In genomic region chr13:97566071-97566470, GRCm38 (mm10) we compare ENCODE assay signal across 10 mouse cellular contexts.
DNase-seq lines count a peak whose midpoint lies in the region; ATAC-seq and TF ChIP-seq lines count a peak whose summit lies in the region.
"Had no signal": no experiment of that assay in that cellular context is flagged by ENCODE, and none has a peak within 500 bp of the region (broad histone marks: within the 10 kb centered on the region; RNA-seq: fewer than 3 reads in every experiment).

No protein-coding gene starts in this region.

- H3K9me3 ChIP-seq in kidney, embryonic 14.5 days (ENCODE audit: control insufficient read depth, low read length) = no peaks in the 10 kb centered on the region
- H3K9me3 ChIP-seq in limb, embryonic 10.5 days (replicated peaks) = no peaks in the 10 kb centered on the region
- H3K9me3 ChIP-seq: liver, embryonic 15.5 days had no signal

- no peaks in the 10 kb centered on the region for H3K36me3 ChIP-seq in kidney, adult 2 months (ENCODE audit: control insufficient read depth, insufficient read depth, low read length)
- H3K36me3 ChIP-seq in kidney, embryonic 14.5 days (ENCODE audit: control insufficient read depth, insufficient read depth, low read length) = no peaks in the 10 kb centered on the region
- H3K36me3 ChIP-seq in limb, embryonic 10.5 days = no peaks in the 10 kb centered on the region
- H3K36me3 ChIP-seq: liver, embryonic 15.5 days had no signal

- H3K4me3 ChIP-seq in kidney, adult 2 months (ENCODE audit: insufficient read depth, low read depth, low read length) = no peak overlapping the region
- H3K4me3 ChIP-seq in kidney, embryonic 14.5 days (ENCODE audit: low read length) = no peak overlapping the region
- H3K4me3 ChIP-seq in limb, embryonic 10.5 days = no peak overlapping the region
- H3K4me3 ChIP-seq: liver, embryonic 15.5 days had no signal

- H3K27me3 ChIP-seq in kidney, adult 2 months (replicated peaks; ENCODE audit: control insufficient read depth, insufficient read depth, low read length) = no peaks in the 10 kb centered on the region
- no peaks in the 10 kb centered on the region for H3K27me3 ChIP-seq in kidney, embryonic 14.5 days (ENCODE audit: control insufficient read depth, insufficient read depth, low read length)
- H3K27me3 ChIP-seq in limb, embryonic 10.5 days (ENCODE audit: low read depth, poor library complexity, severe bottlenecking) = no peaks in the 10 kb centered on the region
- H3K27me3 ChIP-seq: liver, embryonic 15.5 days had no signal

- peak; percentile 23 for DNase-seq in kidney, adult 2 months
- peak; percentile 58 for DNase-seq in right cerebral cortex, adult 18-20 months
- DNase-seq in right cerebral cortex, postnatal 25 days = no peak
- peak; percentile 65 to 70 for DNase-seq in heart, postnatal 14 days
- peak; percentile 50 for DNase-seq in telencephalon, adult 2 months (ENCODE audit: low read depth, low spot score)
- DNase-seq in limb, embryonic 10.5 days (ENCODE audit: low spot score) = no peak
- DNase-seq: cerebellum, adult 9-10 months had no signal

- H3K4me1 ChIP-seq in kidney, adult 2 months (ENCODE audit: control insufficient read depth, insufficient read depth, low read length) = no peaks in the 10 kb centered on the region
- no peaks in the 10 kb centered on the region for H3K4me1 ChIP-seq in kidney, embryonic 14.5 days (ENCODE audit: control insufficient read depth, insufficient read depth, low read length)
- H3K4me1 ChIP-seq in limb, embryonic 10.5 days = peaks cover 23% of the 10 kb centered on the region
- H3K4me1 ChIP-seq: liver, embryonic 15.5 days had no signal

- ATAC-seq in kidney, embryonic 14.5 days (ENCODE audit: low FRiP score, low TSS enrichment) = no peak
- no peak for ATAC-seq in granulocyte monocyte progenitor cell, adult 5-6 weeks (replicated peaks; ENCODE audit: poor library complexity, severe bottlenecking)

- no peak overlapping the region for H3K4me2 ChIP-seq in kidney, embryonic 14.5 days (replicated peaks; ENCODE audit: low read depth, low read length)
- H3K4me2 ChIP-seq: liver, embryonic 15.5 days had no signal

- intact Hi-C loops in heart, postnatal 14 days (cut with DNase I) = no loop called here

- 65% methylated on average over 7 of the region's 7 CpGs for WGBS in kidney, adult 2 months
- WGBS in kidney, embryonic 14.5 days = 63% methylated on average over 7 of the region's 7 CpGs
- 68% methylated on average over 7 of the region's 7 CpGs for WGBS in limb, embryonic 10.5 days

- no peak for TF ChIP-seq CTCF in kidney, adult 2 months (conservative IDR thresholded peaks at IDR 0.05; ENCODE audit: insufficient read depth, insufficient read length, low read depth, low read length)

- no peak overlapping the region for H3K9ac ChIP-seq in kidney, embryonic 14.5 days (ENCODE audit: low read depth, low read length)
- H3K9ac ChIP-seq: liver, embryonic 15.5 days had no signal

- H3K27ac ChIP-seq in kidney, adult 2 months (ENCODE audit: insufficient read depth, low read depth, low read length) = no peak overlapping the region
- H3K27ac ChIP-seq in kidney, embryonic 14.5 days (ENCODE audit: low read depth, low read length) = no peak overlapping the region
- no peak overlapping the region for H3K27ac ChIP-seq in limb, embryonic 10.5 days
- H3K27ac ChIP-seq: liver, embryonic 15.5 days had no signal

- no peak for TF ChIP-seq POLR2A in kidney, adult 2 months (IDR thresholded peaks at IDR 0.05; ENCODE audit: low read depth, low read length)

Comparison
In these comparisons a context has a peak if more than half of its experiments do, and no peak if none do; other contexts are left out.
1. DNase-seq: peak in kidney, adult 2 months (single experiment), right cerebral cortex, adult 18-20 months (single experiment), heart, postnatal 14 days (2 of 2) and telencephalon, adult 2 months (single experiment); none in right cerebral cortex, postnatal 25 days (single experiment) and limb, embryonic 10.5 days (single experiment).